Mouse (Mus musculus) cerebellum, adult 2 months (tissue): ENCODE results near the gene Gm20518.

ENCODE experiments used
- CTCF ChIP-seq: fragments of 200-500 bp; IDR thresholded peaks from 2 replicates; pipeline ENCODE4 v1.5.1; 2011; ENCODE audit warnings: low read depth, mild to moderate bottlenecking, control low read depth, low read length, moderate library complexity, borderline replicate concordance; ENCODE audit not compliant: insufficient read depth
- POLR2A ChIP-seq: fragments of 200-500 bp; IDR thresholded peaks from 2 replicates; pipeline ENCODE4 v1.6.1; 2011; ENCODE audit warnings: low read length, control low read depth, borderline replicate concordance; ENCODE audit not compliant: insufficient read depth

DNA sequence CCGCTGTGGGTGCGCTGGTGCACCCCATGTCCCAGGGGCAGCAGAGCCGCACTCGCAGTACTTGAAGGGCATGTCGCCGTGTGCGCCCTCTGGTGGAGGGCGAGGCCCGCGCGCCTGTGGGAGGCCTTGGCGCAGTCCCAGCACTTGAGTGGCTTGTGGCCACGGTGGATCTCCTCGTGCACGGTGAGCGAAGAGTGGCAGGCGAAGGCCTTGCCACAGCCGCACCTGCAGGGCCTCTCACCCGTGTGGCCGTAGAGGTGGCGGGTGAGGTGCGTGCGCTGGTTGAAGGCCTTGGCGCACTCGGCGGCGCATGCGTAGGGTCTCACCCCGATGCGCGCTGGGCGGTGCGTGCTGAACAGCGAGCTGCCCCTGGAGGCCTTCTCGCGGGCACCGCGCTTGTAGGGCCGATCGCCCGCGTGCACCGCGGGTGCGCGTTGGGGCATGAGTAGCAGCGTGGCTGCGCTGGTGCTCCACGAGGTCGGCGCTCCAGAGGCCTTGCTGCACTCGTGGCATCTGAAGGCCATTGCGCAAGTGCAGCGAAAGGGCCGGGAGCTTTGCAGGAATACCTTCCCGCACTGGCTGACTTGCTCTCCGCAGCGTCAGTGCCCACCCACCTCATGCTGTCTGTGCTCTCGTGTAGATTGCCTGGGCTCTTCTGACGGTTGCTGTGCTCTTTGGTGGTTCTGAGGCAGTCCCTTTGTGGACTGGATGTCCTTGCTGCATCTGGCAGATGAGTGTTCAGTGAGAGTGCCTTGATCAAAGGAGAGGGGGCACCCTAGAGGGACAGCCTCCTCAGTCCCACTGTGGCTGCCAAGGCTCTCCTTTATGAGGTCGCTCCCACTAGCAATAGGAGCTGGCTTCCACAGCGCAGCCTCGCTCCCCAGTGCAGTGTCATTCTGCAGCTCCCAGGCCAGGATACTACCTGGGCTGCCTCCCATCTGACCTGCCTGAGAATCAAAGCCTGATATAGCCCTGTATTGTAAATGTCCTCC is 75.8 kb downstream of the Gm20518 start:
- TF ChIP-seq CTCF (peak; percentile 75), POLR2A (no peak)
